Mouse (Mus musculus): ENCODE measurements around the gene Bsn. TPM values are rescaled to one million over a fixed set of nuclear protein-coding genes. Genes with fewer than 3 reads are reported as not detected.
"Not testable (repeated sequence)": the region's sequence is repeated elsewhere in the genome, so short reads cannot be mapped to it uniquely, and the experiment has no call there.

The Bsn gene
- polyA plus RNA-seq, 1 experiment from 2014 or later: 0.36 TPM

GRCm38 (mm10) chr9:108196920-108197677 lies 6.9 kb upstream of the Bsn start:
- Histone ChIP-seq H3K9me3 (no peaks in the 10 kb centered on the region), H3K27ac (replicated peaks) (no peak overlapping the region), H3K36me3 (no peaks in the 10 kb centered on the region), H3K4me2 (peak overlapping the region; percentile 50), H3K27me3 (replicated peaks) (peaks cover 8% of the 10 kb centered on the region), H3K4me1 (peaks cover 20% of the 10 kb centered on the region), H3K4me3 (peak overlapping the region; percentile 8), H3K9ac (peak overlapping the region; percentile 21)
- no peak for ATAC-seq (ENCODE audit: extremely low read depth, insufficient number of reproducible peaks, low FRiP score, low TSS enrichment)
- WGBS: 30% methylated on average over 24 of the region's 24 CpGs

- ATAC-seq (ENCODE audit: extremely low read depth, insufficient number of reproducible peaks, low FRiP score, low TSS enrichment); H3K9me3 ChIP-seq; H3K4me3 ChIP-seq; H3K36me3 ChIP-seq; H3K27ac ChIP-seq (replicated peaks); H3K9ac ChIP-seq; H3K4me2 ChIP-seq: not testable (repeated sequence)
- 63% methylated on average over 6 of the region's 6 CpGs for WGBS
- peaks cover 20% of the 10 kb centered on the region for H3K4me1 ChIP-seq
- H3K27me3 ChIP-seq (replicated peaks): peaks cover 15% of the 10 kb centered on the region
These were observed 6.0 kb upstream of the Bsn start for GRCm38 (mm10) chr9:108196222-108196621.

- peak overlapping the region; percentile 98 for H3K4me2 ChIP-seq
- H3K27me3 ChIP-seq (replicated peaks): peaks cover 70% of the 10 kb centered on the region
- H3K9me3 ChIP-seq: no peaks in the 10 kb centered on the region
These were observed 747 bp downstream of the Bsn start for GRCm38 (mm10) chr9:108189488-108189786.

GRCm38 (mm10) chr9:108189023-108189422 lies 1.2 kb downstream of the Bsn start:
- 75% methylated on average over 7 of the region's 7 CpGs for WGBS
- Histone ChIP-seq H3K4me3 (no peak overlapping the region), H3K4me2 (no peak overlapping the region), H3K36me3 (no peaks in the 10 kb centered on the region), H3K9ac (no peak overlapping the region), H3K27me3 (replicated peaks) (peaks cover 70% of the 10 kb centered on the region), H3K27ac (replicated peaks) (no peak overlapping the region), H3K9me3 (no peaks in the 10 kb centered on the region), H3K4me1 (peaks cover 11% of the 10 kb centered on the region)
- no peak for ATAC-seq (ENCODE audit: extremely low read depth, insufficient number of reproducible peaks, low FRiP score, low TSS enrichment)

More at GRCm38 (mm10) chr9:108189488-108189786, 747 bp downstream of the Bsn start:
- H3K4me3 ChIP-seq: peak overlapping the region; percentile 66
- peaks cover 7% of the 10 kb centered on the region for H3K4me1 ChIP-seq
- H3K9ac ChIP-seq: no peak overlapping the region
- ATAC-seq (ENCODE audit: extremely low read depth, insufficient number of reproducible peaks, low FRiP score, low TSS enrichment): no peak
- 40% methylated on average over 5 of the region's 5 CpGs for WGBS
- no peaks in the 10 kb centered on the region for H3K36me3 ChIP-seq
- no peak overlapping the region for H3K27ac ChIP-seq (replicated peaks)

GRCm38 (mm10) chr9:108188511-108188910 lies 1.7 kb downstream of the Bsn start:
- no peak overlapping the region for H3K4me3 ChIP-seq
- H3K9ac ChIP-seq: no peak overlapping the region
- H3K4me2 ChIP-seq: no peak overlapping the region
- peaks cover 16% of the 10 kb centered on the region for H3K4me1 ChIP-seq
- no peak for ATAC-seq (ENCODE audit: extremely low read depth, insufficient number of reproducible peaks, low FRiP score, low TSS enrichment)
- 72% methylated on average over 8 of the region's 8 CpGs for WGBS
- H3K27ac ChIP-seq (replicated peaks): no peak overlapping the region
- no peaks in the 10 kb centered on the region for H3K36me3 ChIP-seq
- peaks cover 70% of the 10 kb centered on the region for H3K27me3 ChIP-seq (replicated peaks)
- no peaks in the 10 kb centered on the region for H3K9me3 ChIP-seq

- no peak overlapping the region for H3K4me3 ChIP-seq
- no peaks in the 10 kb centered on the region for H3K9me3 ChIP-seq
- H3K4me1 ChIP-seq: peaks cover 16% of the 10 kb centered on the region
- H3K27me3 ChIP-seq (replicated peaks): peaks cover 68% of the 10 kb centered on the region
- no peak overlapping the region for H3K27ac ChIP-seq (replicated peaks)
- 24% methylated on average over 6 of the region's 6 CpGs for WGBS
- H3K4me2 ChIP-seq: no peak overlapping the region
- H3K36me3 ChIP-seq: no peaks in the 10 kb centered on the region
- no peak for ATAC-seq (ENCODE audit: extremely low read depth, insufficient number of reproducible peaks, low FRiP score, low TSS enrichment)
- no peak overlapping the region for H3K9ac ChIP-seq
These were observed 2.6 kb downstream of the Bsn start for GRCm38 (mm10) chr9:108187616-108188015.

- Histone ChIP-seq H3K27me3 (replicated peaks) (peaks cover 53% of the 10 kb centered on the region), H3K4me1 (peaks cover 16% of the 10 kb centered on the region), H3K9me3 (no peaks in the 10 kb centered on the region), H3K4me2 (no peak overlapping the region), H3K9ac (no peak overlapping the region), H3K27ac (replicated peaks) (no peak overlapping the region), H3K36me3 (no peaks in the 10 kb centered on the region), H3K4me3 (no peak overlapping the region)
- WGBS: 70% methylated on average over 8 of the region's 8 CpGs
- no peak for ATAC-seq (ENCODE audit: extremely low read depth, insufficient number of reproducible peaks, low FRiP score, low TSS enrichment)
These were observed 4.4 kb downstream of the Bsn start for GRCm38 (mm10) chr9:108185786-108186185.

GRCm38 (mm10) chr9:108183531-108183994 lies 6.6 kb downstream of the Bsn start:
- Histone ChIP-seq H3K27ac (replicated peaks) (no peak overlapping the region), H3K4me1 (peaks cover 9% of the 10 kb centered on the region), H3K4me3 (no peak overlapping the region), H3K9me3 (no peaks in the 10 kb centered on the region), H3K36me3 (no peaks in the 10 kb centered on the region), H3K27me3 (replicated peaks) (peaks cover 31% of the 10 kb centered on the region), H3K9ac (no peak overlapping the region), H3K4me2 (no peak overlapping the region)
- 81% methylated on average over 19 of the region's 19 CpGs for WGBS
- no peak for ATAC-seq (ENCODE audit: extremely low read depth, insufficient number of reproducible peaks, low FRiP score, low TSS enrichment)

GRCm38 (mm10) chr9:108182806-108183506 lies 7.2 kb downstream of the Bsn start:
- H3K4me1 ChIP-seq: peaks cover 9% of the 10 kb centered on the region
- 65% methylated on average over 11 of the region's 11 CpGs for WGBS
- no peaks in the 10 kb centered on the region for H3K36me3 ChIP-seq
- H3K27ac ChIP-seq (replicated peaks): no peak overlapping the region
- no peaks in the 10 kb centered on the region for H3K9me3 ChIP-seq
- ATAC-seq (ENCODE audit: extremely low read depth, insufficient number of reproducible peaks, low FRiP score, low TSS enrichment): no peak
- no peak overlapping the region for H3K9ac ChIP-seq
- H3K4me2 ChIP-seq: no peak overlapping the region
- H3K27me3 ChIP-seq (replicated peaks): peaks cover 25% of the 10 kb centered on the region
- no peak overlapping the region for H3K4me3 ChIP-seq

- ATAC-seq (ENCODE audit: extremely low read depth, insufficient number of reproducible peaks, low FRiP score, low TSS enrichment): no peak
- WGBS: 50% methylated on average over 5 of the region's 5 CpGs
- no peak overlapping the region for H3K9ac ChIP-seq
These were observed 11.8 kb downstream of the Bsn start for GRCm38 (mm10) chr9:108178391-108178790.

GRCm38 (mm10) chr9:108175116-108175838 lies 14.9 kb downstream of the Bsn start:
- H3K36me3 ChIP-seq: no peaks in the 10 kb centered on the region
- no peak overlapping the region for H3K27ac ChIP-seq (replicated peaks)
- H3K4me2 ChIP-seq: no peak overlapping the region
- H3K9ac ChIP-seq: no peak overlapping the region
- no peak overlapping the region for H3K4me3 ChIP-seq
- H3K4me1 ChIP-seq: no peaks in the 10 kb centered on the region
- no peak for ATAC-seq (ENCODE audit: extremely low read depth, insufficient number of reproducible peaks, low FRiP score, low TSS enrichment)
- H3K27me3 ChIP-seq (replicated peaks): no peaks in the 10 kb centered on the region; the same call in 1 of the 2 replicates
- WGBS: 66% methylated on average over 19 of the region's 19 CpGs
- H3K9me3 ChIP-seq: no peaks in the 10 kb centered on the region

More at GRCm38 (mm10) chr9:108178391-108178790, 11.8 kb downstream of the Bsn start:
- no peak overlapping the region for H3K4me3 ChIP-seq
- no peaks in the 10 kb centered on the region for H3K9me3 ChIP-seq
- H3K27me3 ChIP-seq (replicated peaks): peaks cover 2% of the 10 kb centered on the region; the same call in 1 of the 2 replicates
- H3K4me2 ChIP-seq: no peak overlapping the region
- no peaks in the 10 kb centered on the region; the same call in 1 of the 2 replicates for H3K4me1 ChIP-seq
- H3K27ac ChIP-seq (replicated peaks): no peak overlapping the region
- no peaks in the 10 kb centered on the region for H3K36me3 ChIP-seq

Data from heart, embryonic 13.5 days (tissue).